Mouse (Mus musculus) erythroblast, embryonic 14.5 days (primary cell): Measurements from ENCODE around the gene Fndc8. TPM values are rescaled to one million over a fixed set of nuclear protein-coding genes. Genes with fewer than 3 reads are reported as not detected.

Experiments
- H3K27me3 ChIP-seq: 2 replicates; pipeline ENCODE4 v1.6.1; 2012; ENCODE audit warnings: inconsistent platforms; ENCODE audit not compliant: control insufficient read depth
- H3K36me3 ChIP-seq: 2 replicates; pipeline ENCODE4 v1.6.1; 2012; ENCODE audit warnings: mild to moderate bottlenecking, inconsistent platforms; ENCODE audit not compliant: control insufficient read depth
- H3K4me1 ChIP-seq: 2 replicates; pipeline ENCODE4 v1.6.1; 2012; ENCODE audit warnings: inconsistent platforms; ENCODE audit not compliant: control insufficient read depth
- H3K4me3 ChIP-seq: replicated peaks from 2 replicates; pipeline ENCODE3; 2012; ENCODE audit warnings: moderate library complexity, mild to moderate bottlenecking, inconsistent platforms
- H3K9me3 ChIP-seq: 2 replicates; pipeline ENCODE4 v1.6.1; 2012; ENCODE audit warnings: low read length, inconsistent platforms, mixed read lengths; ENCODE audit not compliant: control insufficient read depth
- GATA1 ChIP-seq: IDR thresholded peaks from 2 replicates; pipeline ENCODE4 v1.6.1; 2012; ENCODE audit warnings: low read length, inconsistent platforms, mixed read lengths
- TAL1 ChIP-seq: IDR thresholded peaks from 3 replicates; pipeline ENCODE4 v1.6.1; 2012; ENCODE audit warnings: low read length, inconsistent platforms, mixed read lengths
- polyA plus RNA-seq: library from polyadenylated mRNA; stranded (reverse); fragments of >175 nt; gene quantifications from 2 replicates; pipeline ENCODE4 v1.2.3, GENCODE M21; 2012

Gene Fndc8
- polyA plus RNA-seq, 1 experiment, result 0.03 TPM

DNA sequence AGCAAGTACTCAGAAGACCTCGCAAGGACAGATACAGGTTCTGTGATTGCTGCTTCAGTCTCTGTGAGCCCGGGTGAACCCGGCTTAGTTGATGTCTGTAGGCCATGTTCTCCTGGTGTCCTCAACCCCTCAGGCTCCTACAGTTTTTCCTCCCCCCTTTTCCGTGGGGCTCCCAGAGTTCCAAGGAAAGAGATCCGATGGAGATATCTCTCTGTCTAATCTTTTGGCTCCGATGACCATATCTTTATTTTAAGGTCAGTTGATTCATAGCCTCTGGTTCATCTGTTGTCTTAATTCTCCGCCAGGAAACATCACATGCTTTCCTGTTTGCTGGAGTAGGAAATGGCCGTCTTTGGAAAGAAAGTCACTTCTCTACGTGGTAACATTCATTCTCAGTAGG, 57.1 kb downstream of the Fndc8 start:
- peaks cover 56% of the 10 kb centered on the region for H3K27me3 ChIP-seq
- H3K4me3 ChIP-seq, result no peak overlapping the region
- H3K9me3 ChIP-seq, result no peaks in the 10 kb centered on the region
- H3K4me1 ChIP-seq, result peaks cover 6% of the 10 kb centered on the region
- no peaks in the 10 kb centered on the region for H3K36me3 ChIP-seq
- no peak for TF ChIP-seq GATA1
- TF ChIP-seq TAL1, result no peak

Other genes with a start within 250 kb of the Fndc8 start
- gene Cct6b, start 127.8 kb upstream of the Fndc8 start, polyA plus RNA-seq, result 0.03 and 0.07 TPM in 2 replicates
- 1.7 and 2.0 TPM in 2 replicates for gene Zfp830, start 127.8 kb upstream of the Fndc8 start, polyA plus RNA-seq
- gene Lig3, start 111.0 kb upstream of the Fndc8 start, polyA plus RNA-seq, result 0.34 TPM in 2 replicates
- gene Rffl, start 20.9 kb upstream of the Fndc8 start, polyA plus RNA-seq, result 4.5 and 6.4 TPM in 2 replicates
- gene Rad51d, start 1.5 kb upstream of the Fndc8 start, polyA plus RNA-seq, result 0.05 and 0.19 TPM in 2 replicates
- gene Nle1, start 16.3 kb downstream of the Fndc8 start, polyA plus RNA-seq, result 1.0 and 2.2 TPM in 2 replicates
- not detected in 2 replicates for gene Unc45b, start 18.4 kb downstream of the Fndc8 start, polyA plus RNA-seq
- 0.01 TPM in 1 of 2 replicates, not detected in the other for gene Slfn5, start 59.2 kb downstream of the Fndc8 start, polyA plus RNA-seq
- gene Slfn9, start 99.7 kb downstream of the Fndc8 start, polyA plus RNA-seq, result 0.39 and 0.46 TPM in 2 replicates
- gene Slfn8, start 128.7 kb downstream of the Fndc8 start, polyA plus RNA-seq, result not detected in 2 replicates
- gene Slfn2, start 173.0 kb downstream of the Fndc8 start, polyA plus RNA-seq, result not detected in 2 replicates
- not detected in 2 replicates for gene Slfn1, start 224.7 kb downstream of the Fndc8 start, polyA plus RNA-seq